Mouse (Mus musculus): ENCODE results near the gene Fgf8. TPM values are rescaled to one million over a fixed set of nuclear protein-coding genes. Genes with fewer than 3 reads are reported as not detected.

Fgf8 gene
- not detected in 2 replicates for polyA plus RNA-seq (2012; rRNA removed; ENCODE audit: low replicate concordance)

GRCm38 (mm10) chr19:45742218-45742983 is at the start of gene Fgf8:
Gene Fgf8 (minus strand): TSS chr19:45742915.

GRCm38 (mm10) chr19:45783181-45783932 is 40.6 kb upstream of the Fgf8 start, which contains the start of gene Mgea5:
Gene Mgea5 (minus strand): TSS chr19:45783837.

GRCm38 (mm10) chr19:45749243-45750043 is 6.7 kb upstream of the Fgf8 start, which contains the start of gene Npm3:
Gene Npm3 (minus strand): TSS chr19:45749591.

Other genes starting within 250 kb of the Fgf8 start
- 13.3 and 14.2 TPM in 2 replicates for gene Poll, start 182.4 kb downstream of the Fgf8 start, polyA plus RNA-seq (2012; rRNA removed; ENCODE audit: low replicate concordance)
- 6.8 and 7.2 TPM in 2 replicates for gene Gm17018, start 182.3 kb downstream of the Fgf8 start, polyA plus RNA-seq (2012; rRNA removed; ENCODE audit: low replicate concordance)
- 125 and 143 TPM in 2 replicates for gene Fbxw4, start 82.6 kb downstream of the Fgf8 start, polyA plus RNA-seq (2012; rRNA removed; ENCODE audit: low replicate concordance)
- 26.0 and 64.5 TPM in 2 replicates for gene Npm3, start 6.7 kb upstream of the Fgf8 start, polyA plus RNA-seq (2012; rRNA removed; ENCODE audit: low replicate concordance)
- gene Mgea5, start 40.9 kb upstream of the Fgf8 start, polyA plus RNA-seq (2012; rRNA removed; ENCODE audit: low replicate concordance): 16.8 and 29.1 TPM in 2 replicates
- gene Kcnip2, start 73.1 kb upstream of the Fgf8 start, polyA plus RNA-seq (2012; rRNA removed; ENCODE audit: low replicate concordance): 1.7 and 2.2 TPM in 2 replicates

Measured in mammary gland, adult 2 months (tissue).